Mouse (Mus musculus) megakaryocyte, embryonic 14.5 days (primary cell): Measurements from ENCODE around the gene Clic4.

Source experiments
- FLI1 ChIP-seq: IDR thresholded peaks from 2 replicates; pipeline ENCODE4 v1.6.1; 2012; ENCODE audit warnings: low read length, inconsistent platforms, mixed read lengths
- GATA1 ChIP-seq: IDR thresholded peaks from 3 replicates; pipeline ENCODE4 v1.6.1; 2012; ENCODE audit warnings: mixed read lengths, low read length, inconsistent platforms, borderline replicate concordance

- TF ChIP-seq GATA1, result no peak
- no peak for TF ChIP-seq FLI1
These were observed 103.5 kb downstream of the Clic4 start for GRCm38 (mm10) chr4:135169096-135169495.
